Mouse (Mus musculus): ENCODE data around the gene Gm45837.

DNA sequence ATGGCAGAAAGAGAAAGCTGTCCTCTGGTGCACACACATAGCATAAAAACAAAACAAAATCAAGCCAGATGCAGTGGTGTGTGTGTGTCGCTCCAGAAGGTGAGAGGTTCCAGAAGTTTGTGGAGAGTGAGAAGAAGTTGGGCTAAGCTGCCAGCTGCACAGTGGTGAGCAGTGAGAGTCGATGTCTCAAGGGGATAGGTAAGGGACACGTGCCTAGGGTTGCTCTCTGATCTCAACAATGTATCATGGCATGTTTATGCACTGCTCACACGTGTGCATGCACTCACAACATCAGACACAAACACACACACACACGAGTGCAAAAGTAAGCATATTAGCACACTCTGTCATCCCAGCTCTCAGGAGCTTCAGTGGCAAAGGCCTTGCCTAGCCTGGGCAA, 46.8 kb upstream of the Gm45837 start:
- TF ChIP-seq USF2 (IDR thresholded peaks at IDR 0.05; ENCODE audit: borderline replicate concordance in 1 of 2, insufficient read depth in 1 of 2, low read depth in 1 of 2, low read length in 2 of 2) (no peak), MYC (IDR thresholded peaks at IDR 0.05; ENCODE audit: low read depth, low read length) (no peak), ELF1 (IDR thresholded peaks at IDR 0.05; ENCODE audit: low read depth, low read length) (no peak), ZNF384 (IDR thresholded peaks at IDR 0.05; ENCODE audit: low read depth, low read length) (no peak), POLR2A (IDR thresholded peaks at IDR 0.05; ENCODE audit: control insufficient read depth in 1 of 2, insufficient read depth in 1 of 2, low read depth in 1 of 2, low read length in 2 of 2, poor library complexity in 1 of 2) (no peak), EP300 (IDR thresholded peaks at IDR 0.05; ENCODE audit: low read depth in 1 of 2, low read length in 2 of 2) (no peak), CTCF (IDR thresholded peaks at IDR 0.05 in 2 of 3, conservative IDR thresholded peaks at IDR 0.05 in 1 of 3; ENCODE audit: control insufficient read depth in 1 of 3, insufficient read depth in 1 of 3, low read depth in 2 of 3, low read length in 3 of 3, poor library complexity in 1 of 3, severe bottlenecking in 1 of 3) (no peak)

All from MEL (cell line).